Mouse (Mus musculus): Measurements from ENCODE around the gene Raver2. TPM values are rescaled to one million over a fixed set of nuclear protein-coding genes. Genes with fewer than 3 reads are reported as not detected.

Raver2 gene
- polyA plus RNA-seq (2015; fragmentation: Illumina TruSeq; extraction: RNeasy Lipid Tissue Mini Kit (QIAGEN cat#74804); ENCODE audit: insufficient read depth, low replicate concordance) = 3.0 TPM

DNA sequence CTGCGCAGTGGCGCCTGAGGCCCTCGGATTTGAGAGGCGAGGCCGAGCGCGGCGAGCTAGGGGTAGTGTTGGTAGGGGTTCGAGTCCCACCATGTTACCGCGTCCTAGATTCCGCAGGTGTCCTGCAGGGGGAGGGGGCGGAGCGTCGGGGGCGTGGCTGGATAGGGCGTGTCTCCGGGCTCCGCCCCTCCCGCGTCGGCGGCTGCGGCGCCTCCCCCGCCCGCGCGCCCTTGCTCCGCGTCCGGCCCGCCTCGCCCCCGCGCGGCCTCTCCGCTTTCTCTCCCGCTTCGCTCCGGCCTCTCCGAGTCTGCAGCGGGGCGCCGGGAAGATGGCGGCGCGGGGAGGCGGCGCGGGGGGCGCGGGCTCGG lies at the start of gene Raver2:
Gene Raver2 (plus strand): TSS at position 198 of the 368 bp plus-strand sequence.

DNA sequence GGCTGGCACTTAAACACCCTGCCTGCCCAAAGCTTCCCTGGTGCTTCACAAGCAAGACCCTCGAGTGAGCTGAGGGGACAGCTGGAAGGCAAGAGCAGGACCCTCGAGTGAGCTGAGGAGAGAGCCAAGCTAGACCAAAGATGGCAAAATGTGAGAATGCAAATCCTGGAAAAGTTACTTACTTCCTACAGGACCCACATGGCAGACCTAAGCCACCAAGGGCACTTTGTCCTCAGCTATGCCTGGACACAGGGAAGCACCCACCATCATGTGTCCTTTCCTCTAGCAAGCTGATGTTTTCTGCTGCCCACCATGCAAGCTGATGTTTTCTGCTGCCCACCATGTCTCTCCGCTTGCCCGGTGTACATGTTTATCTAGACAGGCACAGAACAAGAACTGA lies 48.2 kb upstream of the Raver2 start, which contains the start of gene Gm10577:
Gene Gm10577 (minus strand): TSS at position 101 of the 400 bp plus-strand sequence.

Other genes with a start within 250 kb of the Raver2 start
- gene Gm10577, start 48.3 kb upstream of the Raver2 start, polyA plus RNA-seq (2015; fragmentation: Illumina TruSeq; extraction: RNeasy Lipid Tissue Mini Kit (QIAGEN cat#74804); ENCODE audit: insufficient read depth, low replicate concordance) = not detected
- 340 TPM for gene Jak1, start 196.3 kb downstream of the Raver2 start, polyA plus RNA-seq (2015; fragmentation: Illumina TruSeq; extraction: RNeasy Lipid Tissue Mini Kit (QIAGEN cat#74804); ENCODE audit: insufficient read depth, low replicate concordance)